Mouse (Mus musculus) kidney, adult 9 months (tissue): ENCODE measurements around the gene Tssk4.

Experiments used
- DNase-seq: peaks from one replicate; pipeline ENCODE4 v3.0.0; 2022

Gene Tssk4

GRCm38 (mm10) chr14:55649884-55650283 is at the start of gene Tssk4:
TSS of gene Tssk4 (plus strand) at chr14:55650184.
- DNase-seq = no peak

GRCm38 (mm10) chr14:55603271-55603632 is 46.7 kb upstream of the Tssk4 start, which contains the start of gene Irf9:
TSS of gene Irf9 (plus strand) at chr14:55603571.
- no peak for DNase-seq

- peak; percentile 98 for DNase-seq
These were observed 46.1 kb upstream of the Tssk4 start for GRCm38 (mm10) chr14:55603633-55604576.

GRCm38 (mm10) chr14:55604823-55605222 is 45.2 kb upstream of the Tssk4 start:
- no peak for DNase-seq

- no peak for DNase-seq
These were observed 44.1 kb upstream of the Tssk4 start for GRCm38 (mm10) chr14:55605743-55606459.

- no peak for DNase-seq
These were observed 41.6 kb upstream of the Tssk4 start for GRCm38 (mm10) chr14:55608339-55608738.

- DNase-seq = peak; percentile 68
These were observed 36.6 kb upstream of the Tssk4 start for GRCm38 (mm10) chr14:55613346-55613745.

GRCm38 (mm10) chr14:55614565-55615178 is 35.3 kb upstream of the Tssk4 start:
- no peak for DNase-seq

- no peak for DNase-seq
These were observed 34.1 kb upstream of the Tssk4 start for GRCm38 (mm10) chr14:55615876-55616275.

- DNase-seq = no peak
These were observed 33.1 kb upstream of the Tssk4 start for GRCm38 (mm10) chr14:55616844-55617243.

GRCm38 (mm10) chr14:55617822-55618221 is 32.2 kb upstream of the Tssk4 start, which contains the start of gene Rec8:
TSS of gene Rec8 (plus strand) at chr14:55618037.
- DNase-seq = peak; percentile 62

GRCm38 (mm10) chr14:55618486-55619195 is 31.3 kb upstream of the Tssk4 start:
- DNase-seq = no peak

- no peak for DNase-seq
These were observed 21.7 kb upstream of the Tssk4 start for GRCm38 (mm10) chr14:55628077-55628827.

GRCm38 (mm10) chr14:55629312-55629711 is 20.7 kb upstream of the Tssk4 start:
- DNase-seq = peak; percentile 68

GRCm38 (mm10) chr14:55634874-55635522 is 15.0 kb upstream of the Tssk4 start:
- DNase-seq = peak; percentile 24

GRCm38 (mm10) chr14:55635523-55636007 is 14.4 kb upstream of the Tssk4 start, which contains the start of gene Ipo4:
TSS of gene Ipo4 (minus strand) at chr14:55635957.
- DNase-seq = peak; percentile 88

- DNase-seq = no peak
These were observed 12.2 kb upstream of the Tssk4 start, which contains the start of gene Gm49378 for GRCm38 (mm10) chr14:55637795-55638194. TSS of gene Gm49378 (minus strand) at chr14:55637895.

GRCm38 (mm10) chr14:55640816-55641215 is 9.2 kb upstream of the Tssk4 start:
- DNase-seq = no peak

- no peak for DNase-seq
These were observed 8.7 kb upstream of the Tssk4 start for GRCm38 (mm10) chr14:55641291-55641690.

GRCm38 (mm10) chr14:55642679-55643059 is 7.3 kb upstream of the Tssk4 start:
- DNase-seq = no peak
